Mouse (Mus musculus): ENCODE measurements at regions not wholly inside any gene's neighbourhood (a gene's known extent, or its start where the extent isn't known, plus 50 kb on each side); places are given as distances from the start of the nearest gene placed in this dataset.

- TF ChIP-seq CTCF (IDR thresholded peaks at IDR 0.05; ENCODE audit: low read depth) (no peak), EP300 (IDR thresholded peaks at IDR 0.05; ENCODE audit: low read depth) (no peak)
These were observed 295.6 kb downstream of the Kctd12 start for GRCm38 (mm10) chr14:102686791-102687190.
